Mouse (Mus musculus): ENCODE results near the gene Trpm8. TPM values are rescaled to one million over a fixed set of nuclear protein-coding genes. Genes with fewer than 3 reads are reported as not detected.

Trpm8 gene
- polyA plus RNA-seq, 1 experiment from 2014 or later, result not detected

DNA sequence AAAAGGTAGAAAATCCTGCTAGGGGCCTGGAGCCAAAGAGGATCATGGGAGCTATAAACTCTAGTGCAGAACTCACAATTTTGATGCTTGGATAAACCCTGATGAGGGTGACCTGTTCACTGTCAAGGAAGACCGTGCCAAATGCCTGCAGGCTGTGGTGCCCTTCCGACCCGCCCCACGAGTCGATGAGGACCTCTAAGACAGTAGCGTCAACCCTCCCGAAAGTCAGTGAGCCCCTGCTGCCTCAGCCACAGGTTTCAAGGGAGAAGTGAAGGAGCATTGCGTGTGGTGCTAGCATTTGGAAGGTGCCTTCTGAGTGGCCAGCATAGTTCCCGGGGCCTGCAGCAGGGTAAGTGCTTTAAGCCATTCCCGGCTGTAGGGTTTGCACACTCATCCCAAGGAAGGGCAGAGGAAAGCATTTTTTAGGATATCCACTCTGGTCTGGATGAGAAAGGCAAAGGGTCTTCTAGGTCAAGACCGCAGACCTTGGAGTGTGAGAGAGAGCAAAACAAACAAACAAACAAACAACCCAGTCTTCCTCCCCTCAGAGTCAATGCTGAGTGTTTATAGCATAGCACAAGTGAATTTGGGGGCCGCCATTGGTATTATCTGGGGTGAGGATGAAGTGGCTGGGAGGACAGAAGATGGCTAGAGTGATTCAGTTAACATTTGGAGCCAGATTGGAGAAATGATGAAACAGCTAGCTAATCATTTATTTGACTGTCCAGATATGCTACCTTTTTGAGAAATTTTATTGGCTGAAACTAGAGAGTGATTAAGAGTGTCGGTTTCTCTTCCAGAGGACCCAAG, 9.6 kb downstream of the Trpm8 start:
- WGBS, result 75% methylated on average over 13 of the region's 13 CpGs
- no peaks in the 10 kb centered on the region for H3K4me1 ChIP-seq (ENCODE audit: control insufficient read depth, insufficient read depth, low read length)
- no peak for DNase-seq (ENCODE audit: low spot score)
- H3K9me3 ChIP-seq (ENCODE audit: control insufficient read depth, low read length), result peaks cover 65% of the 10 kb centered on the region
- H3K36me3 ChIP-seq (ENCODE audit: control insufficient read depth, insufficient read depth, low read length), result no peaks in the 10 kb centered on the region
- no peak overlapping the region for H3K4me3 ChIP-seq (ENCODE audit: low read depth, low read length)
- H3K27ac ChIP-seq (replicated peaks; ENCODE audit: low read depth, low read length), result no peak overlapping the region
- no peaks in the 10 kb centered on the region for H3K27me3 ChIP-seq (ENCODE audit: control insufficient read depth, insufficient read depth, low read length)
- no peak overlapping the region for H3K4me2 ChIP-seq (ENCODE audit: low read depth, severe bottlenecking)
- no peak for ATAC-seq (ENCODE audit: insufficient number of reproducible peaks, low FRiP score, low TSS enrichment, low read depth)
- H3K9ac ChIP-seq (ENCODE audit: low read length), result no peak overlapping the region

DNA sequence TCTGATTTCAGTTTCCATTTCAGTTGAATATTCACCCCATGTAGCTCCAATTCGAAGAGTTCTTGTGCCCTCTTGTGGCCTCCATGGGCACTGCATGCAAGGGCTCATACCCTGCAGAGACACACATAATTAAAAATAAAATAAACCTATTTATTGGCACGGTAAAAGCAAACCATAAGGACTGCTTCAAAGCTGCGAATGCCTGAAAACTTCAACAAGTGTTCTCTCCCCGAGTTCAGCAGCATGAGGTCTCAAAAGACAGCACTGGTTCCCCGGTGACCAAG, 10.2 kb downstream of the Trpm8 start:
- Histone ChIP-seq H3K9ac (ENCODE audit: low read length) (no peak overlapping the region), H3K27ac (replicated peaks; ENCODE audit: low read depth, low read length) (no peak overlapping the region), H3K27me3 (ENCODE audit: control insufficient read depth, insufficient read depth, low read length) (no peaks in the 10 kb centered on the region), H3K4me2 (ENCODE audit: low read depth, severe bottlenecking) (no peak overlapping the region), H3K4me3 (ENCODE audit: low read depth, low read length) (no peak overlapping the region), H3K4me1 (ENCODE audit: control insufficient read depth, insufficient read depth, low read length) (no peaks in the 10 kb centered on the region), H3K9me3 (ENCODE audit: control insufficient read depth, low read length) (peaks cover 67% of the 10 kb centered on the region), H3K36me3 (ENCODE audit: control insufficient read depth, insufficient read depth, low read length) (no peaks in the 10 kb centered on the region)
- WGBS, result 37% methylated on average over 5 of the region's 5 CpGs
- ATAC-seq (ENCODE audit: insufficient number of reproducible peaks, low FRiP score, low TSS enrichment, low read depth) (no peak), DNase-seq (ENCODE audit: low spot score) (peak; percentile 86)

DNA sequence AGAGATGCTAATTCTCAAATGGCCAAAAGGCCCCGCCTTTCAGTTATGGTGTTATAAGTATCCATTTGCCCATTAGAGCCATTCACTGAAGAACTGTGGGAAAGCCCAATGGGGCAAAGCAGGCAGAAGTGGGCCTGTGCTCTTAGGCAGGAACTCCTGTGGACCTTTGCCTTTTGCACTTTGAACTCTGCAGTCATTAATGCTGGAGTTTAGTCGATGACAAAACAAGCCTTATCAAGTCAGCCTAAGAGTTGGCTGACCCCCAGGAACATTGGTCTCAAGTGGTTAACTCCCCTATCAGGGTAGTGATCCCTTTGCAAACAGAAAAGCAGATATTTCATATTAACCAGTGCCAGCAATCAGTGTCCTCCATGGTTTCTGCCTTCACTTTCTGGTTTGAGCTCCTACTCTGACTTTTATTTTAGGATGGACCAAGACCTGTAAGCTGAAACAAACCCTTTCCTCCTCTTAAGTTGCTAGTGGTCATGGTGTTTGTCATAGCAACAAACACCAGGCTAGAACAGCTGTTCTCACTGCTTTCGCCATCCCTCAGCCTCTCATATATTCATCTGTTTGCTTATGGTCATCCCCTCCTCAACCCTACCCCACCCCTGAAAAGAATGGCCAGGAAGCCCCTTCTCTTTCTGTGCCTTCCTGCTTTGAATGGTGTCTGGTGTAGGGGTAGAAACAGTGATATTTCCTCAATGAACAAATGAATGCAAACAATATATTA, 10.8 kb downstream of the Trpm8 start:
- WGBS, result 40% methylated on average over 3 of the region's 3 CpGs
- Histone ChIP-seq H3K27me3 (ENCODE audit: control insufficient read depth, insufficient read depth, low read length) (no peaks in the 10 kb centered on the region), H3K4me1 (ENCODE audit: control insufficient read depth, insufficient read depth, low read length) (no peaks in the 10 kb centered on the region), H3K27ac (replicated peaks; ENCODE audit: low read depth, low read length) (no peak overlapping the region), H3K9me3 (ENCODE audit: control insufficient read depth, low read length) (peaks cover 61% of the 10 kb centered on the region), H3K4me2 (ENCODE audit: low read depth, severe bottlenecking) (no peak overlapping the region), H3K4me3 (ENCODE audit: low read depth, low read length) (no peak overlapping the region), H3K9ac (ENCODE audit: low read length) (no peak overlapping the region), H3K36me3 (ENCODE audit: control insufficient read depth, insufficient read depth, low read length) (no peaks in the 10 kb centered on the region)
- DNase-seq (ENCODE audit: low spot score), result no peak
- no peak for ATAC-seq (ENCODE audit: insufficient number of reproducible peaks, low FRiP score, low TSS enrichment, low read depth)

- no peak for DNase-seq (ENCODE audit: low spot score)
- 73% methylated on average over 3 of the region's 3 CpGs for WGBS
Observed at GRCm38 (mm10) chr1:88288789-88289127, 11.3 kb downstream of the Trpm8 start.

DNA sequence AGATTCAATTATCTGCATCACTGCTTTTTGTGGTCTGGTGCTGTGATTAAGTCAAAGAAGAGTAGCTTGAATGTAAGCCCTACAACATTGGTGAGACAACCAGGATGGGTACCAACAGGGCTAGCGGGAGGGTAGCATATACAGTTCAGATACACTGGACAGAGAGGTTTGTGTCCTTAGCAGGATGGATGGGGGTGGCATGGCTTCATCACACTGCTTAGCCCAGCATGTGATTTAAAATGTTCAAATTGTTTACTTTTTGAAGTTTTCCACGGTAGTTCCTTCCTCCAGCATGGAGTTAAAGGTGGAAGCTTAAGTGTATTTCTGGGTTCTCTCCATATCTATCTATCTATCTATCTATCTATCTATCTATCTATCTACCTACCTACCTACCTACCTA, 11.7 kb downstream of the Trpm8 start:
- Histone ChIP-seq H3K9me3 (ENCODE audit: control insufficient read depth, low read length) (peaks cover 52% of the 10 kb centered on the region), H3K36me3 (ENCODE audit: control insufficient read depth, insufficient read depth, low read length) (no peaks in the 10 kb centered on the region), H3K4me2 (ENCODE audit: low read depth, severe bottlenecking) (no peak overlapping the region), H3K4me1 (ENCODE audit: control insufficient read depth, insufficient read depth, low read length) (no peaks in the 10 kb centered on the region), H3K27me3 (ENCODE audit: control insufficient read depth, insufficient read depth, low read length) (no peaks in the 10 kb centered on the region), H3K27ac (replicated peaks; ENCODE audit: low read depth, low read length) (no peak overlapping the region), H3K4me3 (ENCODE audit: low read depth, low read length) (no peak overlapping the region), H3K9ac (ENCODE audit: low read length) (no peak overlapping the region)
- WGBS, result 49% methylated on average over 2 of the region's 2 CpGs
- no peak for ATAC-seq (ENCODE audit: insufficient number of reproducible peaks, low FRiP score, low TSS enrichment, low read depth)
- DNase-seq (ENCODE audit: low spot score), result no peak

More at GRCm38 (mm10) chr1:88288789-88289127, 11.3 kb downstream of the Trpm8 start:
- H3K4me2 ChIP-seq (ENCODE audit: low read depth, severe bottlenecking), result no peak overlapping the region
- H3K27ac ChIP-seq (replicated peaks; ENCODE audit: low read depth, low read length), result no peak overlapping the region
- no peak overlapping the region for H3K4me3 ChIP-seq (ENCODE audit: low read depth, low read length)
- H3K9me3 ChIP-seq (ENCODE audit: control insufficient read depth, low read length), result peaks cover 56% of the 10 kb centered on the region
- no peaks in the 10 kb centered on the region for H3K4me1 ChIP-seq (ENCODE audit: control insufficient read depth, insufficient read depth, low read length)
- H3K9ac ChIP-seq (ENCODE audit: low read length), result no peak overlapping the region
- ATAC-seq (ENCODE audit: insufficient number of reproducible peaks, low FRiP score, low TSS enrichment, low read depth), result no peak
- H3K27me3 ChIP-seq (ENCODE audit: control insufficient read depth, insufficient read depth, low read length), result no peaks in the 10 kb centered on the region
- H3K36me3 ChIP-seq (ENCODE audit: control insufficient read depth, insufficient read depth, low read length), result no peaks in the 10 kb centered on the region

GRCm38 (mm10) chr1:88289917-88290316, 12.5 kb downstream of the Trpm8 start:
- ATAC-seq (ENCODE audit: insufficient number of reproducible peaks, low FRiP score, low TSS enrichment, low read depth) (no peak), DNase-seq (ENCODE audit: low spot score) (peak; percentile 76)
- WGBS, result 40% methylated on average over 4 of the region's 4 CpGs
- Histone ChIP-seq H3K36me3 (ENCODE audit: control insufficient read depth, insufficient read depth, low read length) (no peaks in the 10 kb centered on the region), H3K9ac (ENCODE audit: low read length) (no peak overlapping the region), H3K27ac (replicated peaks; ENCODE audit: low read depth, low read length) (no peak overlapping the region), H3K27me3 (ENCODE audit: control insufficient read depth, insufficient read depth, low read length) (no peaks in the 10 kb centered on the region), H3K4me1 (ENCODE audit: control insufficient read depth, insufficient read depth, low read length) (no peaks in the 10 kb centered on the region), H3K4me3 (ENCODE audit: low read depth, low read length) (no peak overlapping the region), H3K9me3 (ENCODE audit: control insufficient read depth, low read length) (peaks cover 49% of the 10 kb centered on the region), H3K4me2 (ENCODE audit: low read depth, severe bottlenecking) (no peak overlapping the region)

- no peaks in the 10 kb centered on the region for H3K27me3 ChIP-seq (ENCODE audit: control insufficient read depth, insufficient read depth, low read length)
- DNase-seq (ENCODE audit: low spot score), result peak; percentile 23
- WGBS, result 75% methylated on average over 1 of the region's 1 CpGs
- no peak overlapping the region for H3K4me3 ChIP-seq (ENCODE audit: low read depth, low read length)
- H3K27ac ChIP-seq (replicated peaks; ENCODE audit: low read depth, low read length), result no peak overlapping the region
- H3K4me1 ChIP-seq (ENCODE audit: control insufficient read depth, insufficient read depth, low read length), result no peaks in the 10 kb centered on the region
- no peak overlapping the region for H3K4me2 ChIP-seq (ENCODE audit: low read depth, severe bottlenecking)
- ATAC-seq (ENCODE audit: insufficient number of reproducible peaks, low FRiP score, low TSS enrichment, low read depth), result no peak
- no peak overlapping the region for H3K9ac ChIP-seq (ENCODE audit: low read length)
- H3K36me3 ChIP-seq (ENCODE audit: control insufficient read depth, insufficient read depth, low read length), result no peaks in the 10 kb centered on the region
- peaks cover 48% of the 10 kb centered on the region for H3K9me3 ChIP-seq (ENCODE audit: control insufficient read depth, low read length)
Observed at GRCm38 (mm10) chr1:88290511-88290910, 13.1 kb downstream of the Trpm8 start.

DNA sequence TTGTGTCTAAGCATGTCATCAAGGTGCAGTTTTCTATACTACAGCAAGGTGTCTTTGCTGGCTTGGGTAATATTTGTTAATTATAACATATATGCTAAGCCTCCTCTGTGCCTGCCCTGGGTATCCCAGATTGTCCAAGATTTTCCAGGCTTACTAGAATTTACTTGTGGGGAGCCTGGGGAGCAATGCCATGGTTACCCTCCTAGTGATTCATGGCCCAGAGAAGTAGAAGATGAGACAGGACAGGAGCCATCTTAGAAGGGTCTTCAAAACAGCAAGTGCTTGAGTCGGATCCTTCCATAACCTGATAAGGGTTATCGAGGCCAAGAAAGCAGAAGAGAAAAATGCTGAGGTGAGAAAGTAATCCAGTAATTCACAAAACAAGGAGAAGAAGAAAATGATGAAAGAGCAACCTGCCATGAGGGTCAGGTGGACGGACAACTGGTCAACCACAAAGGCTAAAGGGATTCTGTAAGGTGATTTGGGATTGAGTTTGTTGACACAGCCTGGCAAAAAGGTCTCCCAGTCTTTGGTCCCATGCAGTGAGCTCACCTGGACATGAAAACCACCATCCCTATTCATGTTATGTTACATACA, 14.0 kb downstream of the Trpm8 start:
- no peak overlapping the region for H3K4me3 ChIP-seq (ENCODE audit: low read depth, low read length)
- H3K4me1 ChIP-seq (ENCODE audit: control insufficient read depth, insufficient read depth, low read length), result no peaks in the 10 kb centered on the region
- WGBS, result 67% methylated on average over 3 of the region's 3 CpGs
- no peak overlapping the region for H3K9ac ChIP-seq (ENCODE audit: low read length)
- no peaks in the 10 kb centered on the region for H3K36me3 ChIP-seq (ENCODE audit: control insufficient read depth, insufficient read depth, low read length)
- no peaks in the 10 kb centered on the region for H3K27me3 ChIP-seq (ENCODE audit: control insufficient read depth, insufficient read depth, low read length)
- no peak overlapping the region for H3K4me2 ChIP-seq (ENCODE audit: low read depth, severe bottlenecking)
- peaks cover 51% of the 10 kb centered on the region for H3K9me3 ChIP-seq (ENCODE audit: control insufficient read depth, low read length)
- peak; percentile 22 for DNase-seq (ENCODE audit: low spot score)
- no peak overlapping the region for H3K27ac ChIP-seq (replicated peaks; ENCODE audit: low read depth, low read length)
- ATAC-seq (ENCODE audit: insufficient number of reproducible peaks, low FRiP score, low TSS enrichment, low read depth), result no peak

Data from limb, embryonic 11.5 days (tissue).